Mouse (Mus musculus): ENCODE data around the gene Zfp286. TPM values are rescaled to one million over a fixed set of nuclear protein-coding genes. Genes with fewer than 3 reads are reported as not detected.
A peak's percentile ranks its signal among the peaks of the same experiment; 100 is the strongest.

Zfp286 gene
- total RNA-seq, 2 experiments from 2014 or later: 1.3 to 1.4 TPM

- H3K4me3 ChIP-seq: no peak overlapping the region
- intact Hi-C loops (cut with DNase I): no loop called here
Measured at GRCm38 (mm10) chr11:62819059-62819686, 29.9 kb upstream of the Zfp286 start.

GRCm38 (mm10) chr11:62816591-62816990 lies 27.3 kb upstream of the Zfp286 start:
- no peak for TF ChIP-seq CTCF (IDR thresholded peaks at IDR 0.05)
- DNase-seq: no peak
- H3K4me3 ChIP-seq: no peak overlapping the region
- intact Hi-C loops (cut with DNase I): no loop called here
- H3K27ac ChIP-seq: no peak overlapping the region

More at GRCm38 (mm10) chr11:62819059-62819686, 29.9 kb upstream of the Zfp286 start:
- TF ChIP-seq CTCF (IDR thresholded peaks at IDR 0.05): no peak
- H3K27ac ChIP-seq: peak overlapping the region; percentile 94
- no peak for DNase-seq

GRCm38 (mm10) chr11:62815438-62815837 lies 26.2 kb upstream of the Zfp286 start:
- no peak for TF ChIP-seq CTCF (IDR thresholded peaks at IDR 0.05)
- H3K27ac ChIP-seq: no peak overlapping the region
- DNase-seq: no peak
- H3K4me3 ChIP-seq: no peak overlapping the region
- intact Hi-C loops (cut with DNase I): no loop called here

- Histone ChIP-seq H3K4me3 (no peak overlapping the region), H3K27ac (no peak overlapping the region)
- intact Hi-C loops (cut with DNase I): no loop called here
- DNase-seq: no peak
- TF ChIP-seq CTCF (IDR thresholded peaks at IDR 0.05): no peak
Measured at GRCm38 (mm10) chr11:62814625-62815024, 25.4 kb upstream of the Zfp286 start.

GRCm38 (mm10) chr11:62813970-62814624 lies 24.8 kb upstream of the Zfp286 start:
- DNase-seq: no peak
- no peak for TF ChIP-seq CTCF (IDR thresholded peaks at IDR 0.05)
- Histone ChIP-seq H3K27ac (no peak overlapping the region), H3K4me3 (no peak overlapping the region)
- intact Hi-C loops (cut with DNase I): no loop called here

- intact Hi-C loops (cut with DNase I): no loop called here
- no peak for TF ChIP-seq CTCF (IDR thresholded peaks at IDR 0.05)
- Histone ChIP-seq H3K4me3 (no peak overlapping the region), H3K27ac (no peak overlapping the region)
- no peak for DNase-seq
Measured at GRCm38 (mm10) chr11:62813497-62813896, 24.2 kb upstream of the Zfp286 start.

GRCm38 (mm10) chr11:62812268-62812667 lies 23.0 kb upstream of the Zfp286 start:
- no peak for DNase-seq
- TF ChIP-seq CTCF (IDR thresholded peaks at IDR 0.05): no peak
- Histone ChIP-seq H3K4me3 (no peak overlapping the region), H3K27ac (no peak overlapping the region)
- intact Hi-C loops (cut with DNase I): no loop called here

- intact Hi-C loops (cut with DNase I): loop anchor here (2.0 kb wide), 1 partner anchor 52 kb away; no protein-coding TSS in a partner anchor
- peak; percentile 37 for DNase-seq
- H3K27ac ChIP-seq: no peak overlapping the region
- H3K4me3 ChIP-seq: no peak overlapping the region
- TF ChIP-seq CTCF (IDR thresholded peaks at IDR 0.05): peak; percentile 71
Measured at GRCm38 (mm10) chr11:62809201-62809600, 19.9 kb upstream of the Zfp286 start.

- no peak overlapping the region for H3K4me3 ChIP-seq
- no peak for DNase-seq
- no peak overlapping the region for H3K27ac ChIP-seq
- TF ChIP-seq CTCF (IDR thresholded peaks at IDR 0.05): no peak
- intact Hi-C loops (cut with DNase I): loop anchor here (2.0 kb wide), 1 partner anchor 51 kb away; no protein-coding TSS in a partner anchor
Measured at GRCm38 (mm10) chr11:62807965-62808364, 18.7 kb upstream of the Zfp286 start.

GRCm38 (mm10) chr11:62804119-62804518 lies 14.9 kb upstream of the Zfp286 start:
- Histone ChIP-seq H3K4me3 (no peak overlapping the region), H3K27ac (no peak overlapping the region)
- no peak for DNase-seq
- intact Hi-C loops (cut with DNase I): no loop called here
- no peak for TF ChIP-seq CTCF (IDR thresholded peaks at IDR 0.05)

GRCm38 (mm10) chr11:62789617-62789936 lies 315 bp upstream of the Zfp286 start:
- no peak overlapping the region for H3K27ac ChIP-seq
- DNase-seq: no peak
- no peak for TF ChIP-seq CTCF (IDR thresholded peaks at IDR 0.05)
- intact Hi-C loops (cut with DNase I): loop anchor here (2.0 kb wide), 1 partner anchor 33 kb away; no protein-coding TSS in a partner anchor
- peak overlapping the region; percentile 84 for H3K4me3 ChIP-seq

GRCm38 (mm10) chr11:62776510-62776909 lies 12.8 kb downstream of the Zfp286 start:
- H3K27ac ChIP-seq: no peak overlapping the region
- intact Hi-C loops (cut with DNase I): no loop called here
- TF ChIP-seq CTCF (IDR thresholded peaks at IDR 0.05): no peak
- H3K4me3 ChIP-seq: no peak overlapping the region
- DNase-seq: no peak

- H3K27ac ChIP-seq: peak overlapping the region; percentile 87
- DNase-seq: no peak
- no peak for TF ChIP-seq CTCF (IDR thresholded peaks at IDR 0.05)
- peak overlapping the region; percentile 26 for H3K4me3 ChIP-seq
- intact Hi-C loops (cut with DNase I): no loop called here
Measured at GRCm38 (mm10) chr11:62760755-62761457, 28.4 kb downstream of the Zfp286 start.
